Mouse (Mus musculus) lung, adult 2 months (tissue): ENCODE measurements around the gene Vps8.

Experiments used
- CTCF ChIP-seq: fragments of 200-500 bp; IDR thresholded peaks from 2 replicates; pipeline ENCODE4 v1.5.1; 2011; ENCODE audit warnings: mild to moderate bottlenecking, low read length, control low read depth; ENCODE audit not compliant: insufficient read depth
- POLR2A ChIP-seq: fragments of 200-500 bp; IDR thresholded peaks from 2 replicates; pipeline ENCODE4 v1.6.1; 2011; ENCODE audit warnings: low read depth, mild to moderate bottlenecking, control low read depth, low read length, borderline replicate concordance; ENCODE audit errors: extremely low read depth

DNA sequence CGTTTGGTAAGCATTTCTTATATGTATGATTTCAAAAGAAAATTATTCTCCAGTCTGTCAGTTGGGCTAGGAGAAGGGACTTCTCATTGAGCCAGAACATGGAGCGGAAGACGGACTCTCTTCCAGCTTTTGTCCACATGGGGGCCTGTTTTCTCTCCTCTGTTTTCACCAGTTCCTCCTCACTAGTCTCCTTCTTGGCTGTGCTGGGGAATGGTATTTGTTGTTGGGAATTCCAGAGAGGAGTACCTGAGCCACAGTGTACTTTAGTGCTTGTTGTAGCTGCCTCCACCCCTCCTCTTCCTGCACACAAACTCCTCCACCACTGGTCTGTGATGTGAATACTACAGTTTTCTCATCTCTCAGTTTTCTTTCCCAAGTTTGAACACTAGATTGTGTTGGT is 74.7 kb downstream of the Vps8 start:
- TF ChIP-seq POLR2A = no peak
- TF ChIP-seq CTCF = no peak
